Mouse (Mus musculus): ENCODE results near the gene Lnp1.

GRCm38 (mm10) chr16:56867591-56867990 is 60.3 kb downstream of the Lnp1 start:
- TF ChIP-seq EP300 (IDR thresholded peaks at IDR 0.05; ENCODE audit: low read length) (no peak), RAD21 (IDR thresholded peaks at IDR 0.05; ENCODE audit: low read depth, low read length) (no peak), CTCF (conservative IDR thresholded peaks at IDR 0.05 in 1 of 2, IDR thresholded peaks at IDR 0.05 in 1 of 2; ENCODE audit: low read depth in 2 of 2, low read length in 2 of 2) (no peak), MAFK (IDR thresholded peaks at IDR 0.05; ENCODE audit: insufficient replicate concordance, low read length) (no peak), POLR2AphosphoS2 (IDR thresholded peaks at IDR 0.05; ENCODE audit: low read depth, low read length) (no peak), POLR2A (IDR thresholded peaks at IDR 0.05; ENCODE audit: low read depth, low read length) (no peak)
